Mouse (Mus musculus) embryonic fibroblast, embryonic 13.5 days (primary cell): ENCODE data around the gene Cyb561.

Experiments
- CTCF ChIP-seq: IDR thresholded peaks from 2 replicates; pipeline ENCODE4 v1.5.1; 2011; ENCODE audit warnings: mild to moderate bottlenecking, control low read depth, low read length, moderate library complexity, borderline replicate concordance; ENCODE audit not compliant: insufficient read depth
- POLR2A ChIP-seq: IDR thresholded peaks from 2 replicates; pipeline ENCODE4 v1.6.1; 2011; ENCODE audit warnings: low read depth, mild to moderate bottlenecking, control low read depth, low read length, moderate library complexity

- no peak for TF ChIP-seq CTCF
- no peak for TF ChIP-seq POLR2A
Observed at GRCm38 (mm10) chr11:105920098-105920785, 32.9 kb downstream of the Cyb561 start.
